Mouse (Mus musculus): Measurements from ENCODE around the gene Bbox1.

- TF ChIP-seq GATA1 (IDR thresholded peaks at IDR 0.05; ENCODE audit: low read length) = no peak
- no peak for TF ChIP-seq TAL1 (IDR thresholded peaks at IDR 0.05; ENCODE audit: low read length)
Measured at GRCm38 (mm10) chr2:110232252-110232651, 82.1 kb downstream of the Bbox1 start.

Data from erythroblast, embryonic 14.5 days (primary cell).